Mouse (Mus musculus) lung, embryonic 14.5 days (tissue): ENCODE measurements around the gene Glud1. TPM values are rescaled to one million over a fixed set of nuclear protein-coding genes. Genes with fewer than 3 reads are reported as not detected.

Experiments used
- ATAC-seq: fragments of 200-750 bp; cut with Nextera tagmentation; 2 replicates; pipeline ENCODE4 v1.8.0; 2017; ENCODE audit warnings: mild to moderate bottlenecking, moderate TSS enrichment, moderate library complexity; ENCODE audit not compliant: insufficient read depth
- DNase-seq: peaks from one replicate; pipeline ENCODE4 v3.0.0-alpha.2; 2015
- H3K27ac ChIP-seq: fragments of 300-500 bp; sonication (generic); 2 replicates; pipeline ENCODE4 v1.5.1; 2014; ENCODE audit warnings: low read depth, mild to moderate bottlenecking, moderate library complexity
- H3K27me3 ChIP-seq: fragments of 300-500 bp; sonication (generic); 2 replicates; pipeline ENCODE4 v1.6.1; 2014; ENCODE audit warnings: low read length, control low read depth; ENCODE audit not compliant: insufficient read depth
- H3K36me3 ChIP-seq: fragments of 300-500 bp; sonication (generic); 2 replicates; pipeline ENCODE4 v1.6.1; 2014; ENCODE audit warnings: control low read depth; ENCODE audit not compliant: insufficient read depth
- H3K4me1 ChIP-seq: fragments of 300-500 bp; sonication (generic); 2 replicates; pipeline ENCODE4 v1.6.1; 2014; ENCODE audit warnings: antibody characterized with exemption, control low read depth; ENCODE audit not compliant: insufficient read depth
- H3K4me2 ChIP-seq: fragments of 300-500 bp; sonication (generic); 2 replicates; pipeline ENCODE4 v1.6.1; 2014; ENCODE audit warnings: mild to moderate bottlenecking
- H3K4me3 ChIP-seq: fragments of 300-500 bp; sonication (generic); 2 replicates; pipeline ENCODE4 v1.5.1; 2014; ENCODE audit warnings: low read depth, low read length
- H3K9ac ChIP-seq: fragments of 300-500 bp; sonication (generic); 2 replicates; pipeline ENCODE4 v1.6.1; 2014
- H3K9me3 ChIP-seq: fragments of 300-500 bp; sonication (generic); 2 replicates; pipeline ENCODE4 v1.6.1; 2016; ENCODE audit warnings: low read depth, low read length, control low read depth
- CTCF ChIP-seq: IDR thresholded peaks from 2 replicates; pipeline ENCODE4 v1.5.1; 2016; ENCODE audit warnings: antibody characterized with exemption, low read depth
- WGBS: fragments of 180-500 bp; shearing (Covaris S2); extraction: QIAGEN DNeasy Blood & Tissue Kit; methylation state at CpG from one replicate; pipeline ENCODE4 v1.1.7; 2014; 5-methylcytosine and 5-hydroxymethylcytosine counted together
- polyA plus RNA-seq: library from polyadenylated mRNA; unstranded; fragments of >200 nt; fragmentation: Nextera tagmentation; extraction: Ambion mirVana; gene quantifications from 2 replicates; pipeline ENCODE4 v1.2.1, GENCODE M21; 2014

Gene Glud1
- polyA plus RNA-seq, 1 experiment from 2014 or later, result 84.2 TPM

DNA sequence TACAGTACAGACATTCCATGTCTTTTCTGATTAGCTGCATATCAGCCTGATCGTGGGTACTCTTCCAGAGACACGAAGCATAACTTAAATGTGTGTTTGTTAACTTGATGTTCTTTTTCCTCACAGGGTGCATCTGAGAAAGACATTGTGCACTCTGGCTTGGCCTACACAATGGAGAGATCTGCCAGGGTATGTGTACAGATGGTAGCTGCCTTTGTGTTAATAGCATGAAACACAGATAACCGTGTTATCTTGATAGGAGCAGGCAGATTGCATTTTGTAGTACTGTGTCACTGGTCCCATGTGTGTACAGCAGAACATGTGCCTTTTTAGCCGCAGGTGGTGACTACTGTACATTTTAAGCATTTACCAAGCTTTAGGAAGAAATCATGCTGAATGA is 31.5 kb downstream of the Glud1 start:
- TF ChIP-seq CTCF, result no peak
- no peaks in the 10 kb centered on the region for H3K27me3 ChIP-seq
- H3K4me2 ChIP-seq, result no peak overlapping the region
- ATAC-seq (no peak), DNase-seq (no peak)
- peaks cover 65% of the 10 kb centered on the region for H3K36me3 ChIP-seq
- no peaks in the 10 kb centered on the region for H3K4me1 ChIP-seq
- no peak overlapping the region for H3K4me3 ChIP-seq
- no peaks in the 10 kb centered on the region for H3K9me3 ChIP-seq
- H3K9ac ChIP-seq, result no peak overlapping the region
- 93% methylated on average over 4 of the region's 4 CpGs for WGBS
- no peak overlapping the region for H3K27ac ChIP-seq

DNA sequence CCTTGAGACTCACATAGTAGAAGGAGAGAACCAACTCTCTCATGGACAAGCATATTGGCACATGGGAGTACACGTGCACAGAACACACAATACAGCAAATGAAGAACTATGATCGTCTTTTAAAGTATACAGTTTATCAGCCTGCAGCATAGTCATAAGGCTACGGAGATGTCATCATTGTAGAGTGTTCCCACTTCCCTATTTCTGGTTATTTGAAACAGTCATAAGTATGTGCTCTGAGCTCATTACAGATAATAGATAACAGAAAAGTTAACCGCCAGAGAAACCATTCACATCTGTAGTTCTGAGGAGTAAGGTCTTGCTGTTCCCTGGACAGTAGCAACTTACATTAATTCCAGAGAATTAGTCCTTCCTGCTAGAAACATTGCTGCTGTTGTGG is 32.6 kb downstream of the Glud1 start:
- Histone ChIP-seq H3K9me3 (no peaks in the 10 kb centered on the region), H3K4me2 (no peak overlapping the region), H3K27ac (no peak overlapping the region), H3K4me3 (no peak overlapping the region), H3K4me1 (no peaks in the 10 kb centered on the region), H3K27me3 (no peaks in the 10 kb centered on the region), H3K9ac (no peak overlapping the region), H3K36me3 (peaks cover 55% of the 10 kb centered on the region)
- 80% methylated on average over 4 of the region's 4 CpGs for WGBS
- no peak for TF ChIP-seq CTCF
- DNase-seq (no peak), ATAC-seq (no peak)

DNA sequence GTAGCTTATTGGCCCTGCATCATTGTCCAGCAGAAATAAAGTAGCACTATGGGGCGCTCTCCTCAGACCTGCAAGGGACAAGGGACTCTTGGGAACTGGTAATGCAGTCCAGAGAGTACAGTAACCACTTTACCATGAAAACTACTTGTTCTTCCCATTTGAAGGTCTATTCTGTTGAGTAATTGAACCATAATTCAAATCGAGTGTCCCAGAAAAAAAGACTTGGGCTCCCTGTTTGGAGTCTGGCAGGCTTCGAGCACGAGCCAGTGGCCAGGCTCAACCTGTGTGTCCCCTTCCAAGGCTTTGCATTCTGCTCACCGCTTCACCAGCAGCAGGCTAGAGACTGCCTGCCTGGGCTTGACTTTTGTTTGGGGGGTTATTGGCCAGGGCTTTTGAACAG is 33.8 kb downstream of the Glud1 start:
- no peaks in the 10 kb centered on the region for H3K9me3 ChIP-seq
- WGBS, result 90% methylated on average over 5 of the region's 5 CpGs
- no peak for DNase-seq

DNA sequence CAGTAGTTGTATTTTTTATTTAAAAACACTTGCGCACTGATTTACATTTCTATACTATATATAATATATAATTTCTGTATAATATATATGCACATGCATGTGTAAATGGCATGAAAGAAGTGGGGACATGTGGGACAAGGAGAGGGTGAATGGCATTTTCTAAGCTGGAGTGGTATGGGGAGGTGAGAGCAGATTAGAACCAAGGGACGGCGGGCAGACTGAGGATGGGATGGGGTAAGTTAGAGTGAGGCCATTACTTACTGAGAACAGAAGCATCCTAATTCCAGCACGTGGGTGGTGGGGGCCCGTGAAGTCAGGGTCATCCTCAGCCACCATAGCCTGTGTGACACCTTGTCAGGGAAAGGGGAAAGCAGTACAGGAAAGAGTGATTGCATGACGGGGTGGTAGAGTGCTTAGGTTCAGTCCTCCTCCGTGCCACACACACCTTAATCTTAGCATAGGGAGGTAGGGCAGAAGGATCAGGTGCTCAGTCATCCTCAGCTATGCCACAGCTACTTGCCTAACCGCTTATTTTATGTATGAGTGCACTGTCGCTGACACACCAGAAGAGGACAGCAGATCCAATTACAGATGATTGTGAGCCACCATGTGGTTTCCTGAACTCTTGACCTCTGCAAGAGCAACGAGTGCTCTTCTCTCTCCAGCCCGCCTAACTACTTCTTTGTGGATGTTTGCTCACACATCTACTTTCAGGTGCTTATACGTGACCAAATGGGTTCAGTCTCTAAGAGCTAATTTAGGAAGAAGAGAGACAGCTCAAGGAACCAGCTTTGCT is 35.4 kb downstream of the Glud1 start:
- Histone ChIP-seq H3K4me1 (no peaks in the 10 kb centered on the region), H3K9me3 (no peaks in the 10 kb centered on the region), H3K27ac (no peak overlapping the region), H3K36me3 (peaks cover 28% of the 10 kb centered on the region), H3K4me2 (no peak overlapping the region), H3K27me3 (no peaks in the 10 kb centered on the region), H3K9ac (no peak overlapping the region), H3K4me3 (no peak overlapping the region)
- ATAC-seq (peak; percentile 44; the same call in 1 of the 2 replicates), DNase-seq (peak; percentile 37)
- peak; percentile 56 for TF ChIP-seq CTCF
- 44% methylated on average over 12 of the region's 12 CpGs for WGBS

More for the DNA sequence above, 33.8 kb downstream of the Glud1 start:
- no peaks in the 10 kb centered on the region for H3K4me1 ChIP-seq
- peaks cover 42% of the 10 kb centered on the region for H3K36me3 ChIP-seq
- H3K27ac ChIP-seq, result no peak overlapping the region
- H3K4me3 ChIP-seq, result no peak overlapping the region
- no peak for ATAC-seq
- H3K27me3 ChIP-seq, result no peaks in the 10 kb centered on the region
- no peak for TF ChIP-seq CTCF
- no peak overlapping the region for H3K9ac ChIP-seq
- H3K4me2 ChIP-seq, result no peak overlapping the region

DNA sequence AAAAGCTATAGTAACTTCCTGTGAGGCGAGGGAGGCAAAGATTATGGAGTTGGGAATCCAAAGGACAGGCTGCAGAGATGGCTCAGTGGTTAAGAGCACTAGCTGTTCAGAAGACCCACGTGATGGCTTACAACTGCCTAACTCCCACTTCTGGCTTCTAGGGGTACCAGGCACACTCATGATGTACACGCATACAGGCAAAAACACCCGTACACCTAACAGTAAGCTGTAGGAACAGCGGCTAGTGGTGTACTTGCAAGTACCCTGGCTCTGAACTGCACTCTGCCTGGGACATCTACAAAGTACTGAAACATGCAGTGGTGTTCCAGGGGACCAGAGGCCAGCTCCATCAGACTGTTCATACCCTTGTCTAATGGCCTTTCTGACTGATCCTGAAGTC is 36.6 kb downstream of the Glud1 start:
- no peak for DNase-seq
- Histone ChIP-seq H3K9me3 (no peaks in the 10 kb centered on the region), H3K9ac (no peak overlapping the region), H3K4me1 (no peaks in the 10 kb centered on the region), H3K36me3 (peaks cover 20% of the 10 kb centered on the region), H3K27me3 (no peaks in the 10 kb centered on the region), H3K27ac (no peak overlapping the region), H3K4me2 (no peak overlapping the region), H3K4me3 (no peak overlapping the region)
- no peak for TF ChIP-seq CTCF
- no peak for ATAC-seq
- 83% methylated on average over 5 of the region's 5 CpGs for WGBS

DNA sequence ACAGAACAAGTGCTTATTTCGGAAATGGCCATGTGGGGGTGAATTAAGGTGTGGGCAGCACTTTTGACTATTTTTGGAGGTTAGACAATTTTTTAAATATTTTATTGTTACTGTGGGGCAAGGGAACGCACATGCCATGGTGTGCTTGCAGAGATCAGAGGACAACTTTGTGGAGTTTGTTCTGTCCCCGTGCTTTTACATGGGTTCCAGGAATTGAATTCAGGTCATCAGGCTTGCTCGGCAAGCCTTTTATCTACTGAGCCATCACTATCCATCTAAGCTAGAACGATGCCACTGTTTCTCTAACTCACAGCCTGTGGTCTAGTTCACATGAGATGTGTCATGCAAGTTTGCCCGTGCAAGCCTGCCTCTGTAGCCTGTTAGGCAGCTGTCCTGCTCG is 37.8 kb downstream of the Glud1 start:
- ATAC-seq, result no peak
- WGBS, result 70% methylated on average over 7 of the region's 7 CpGs
- H3K4me2 ChIP-seq, result no peak overlapping the region

DNA sequence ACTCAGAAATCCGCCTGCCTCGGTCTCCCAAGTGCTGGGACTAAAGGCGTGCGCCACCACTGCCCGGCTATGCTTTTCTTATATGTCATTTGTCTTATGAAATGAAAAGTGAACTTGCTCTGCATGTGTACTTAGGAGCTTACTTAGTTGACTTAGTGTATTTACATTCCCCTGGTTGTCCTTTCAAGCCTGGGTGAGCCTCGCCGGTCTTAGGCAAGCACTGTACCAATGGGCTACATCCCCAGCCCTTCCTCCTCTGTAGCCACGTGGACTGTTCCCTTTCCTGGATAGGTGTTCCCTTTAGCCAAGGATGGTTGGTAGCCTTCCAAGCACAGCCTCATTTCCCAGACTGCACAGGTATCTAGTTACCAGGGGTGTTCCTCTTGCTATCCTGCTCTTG is 38.5 kb downstream of the Glud1 start:
- DNase-seq, result peak; percentile 45
- ATAC-seq, result peak; percentile 89
- Histone ChIP-seq H3K4me3 (no peak overlapping the region), H3K27me3 (no peaks in the 10 kb centered on the region), H3K4me2 (no peak overlapping the region), H3K36me3 (peaks cover 5% of the 10 kb centered on the region), H3K27ac (no peak overlapping the region), H3K9me3 (no peaks in the 10 kb centered on the region), H3K9ac (no peak overlapping the region), H3K4me1 (no peaks in the 10 kb centered on the region)
- no peak for TF ChIP-seq CTCF
- 59% methylated on average over 8 of the region's 8 CpGs for WGBS

More for the DNA sequence above, 37.8 kb downstream of the Glud1 start:
- no peak overlapping the region for H3K9ac ChIP-seq
- H3K27ac ChIP-seq, result no peak overlapping the region
- no peak for DNase-seq
- H3K27me3 ChIP-seq, result no peaks in the 10 kb centered on the region
- H3K36me3 ChIP-seq, result peaks cover 8% of the 10 kb centered on the region
- no peaks in the 10 kb centered on the region for H3K4me1 ChIP-seq
- H3K4me3 ChIP-seq, result no peak overlapping the region
- TF ChIP-seq CTCF, result no peak
- H3K9me3 ChIP-seq, result no peaks in the 10 kb centered on the region

DNA sequence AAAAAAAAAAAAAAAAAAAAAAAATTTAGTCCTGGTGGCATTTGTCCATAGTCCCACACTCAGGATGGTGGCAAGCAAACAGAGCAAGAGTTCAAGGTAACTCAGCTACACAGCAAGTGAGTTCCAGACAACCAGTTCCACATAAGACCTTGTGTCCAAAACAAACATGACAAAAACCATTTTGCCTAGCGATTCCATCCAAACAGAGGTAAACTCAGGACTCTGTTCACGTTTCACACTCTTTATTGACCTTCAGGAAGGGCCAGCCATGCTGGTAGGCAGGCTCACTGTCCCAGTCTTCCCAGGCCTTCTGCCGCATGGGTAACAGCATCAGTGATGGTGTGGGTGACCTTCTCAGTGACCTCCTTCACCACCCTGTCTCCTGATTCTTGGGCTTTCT is 41.1 kb downstream of the Glud1 start:
- 61% methylated on average over 3 of the region's 3 CpGs for WGBS
- Histone ChIP-seq H3K27ac (no peak overlapping the region), H3K9me3 (no peaks in the 10 kb centered on the region), H3K27me3 (no peaks in the 10 kb centered on the region), H3K4me1 (no peaks in the 10 kb centered on the region), H3K4me3 (no peak overlapping the region), H3K9ac (no peak overlapping the region), H3K4me2 (no peak overlapping the region), H3K36me3 (no peaks in the 10 kb centered on the region)
- DNase-seq (no peak), ATAC-seq (no peak)
- no peak for TF ChIP-seq CTCF
